Mouse (Mus musculus): Measurements from ENCODE around the gene Anapc7. TPM values are rescaled to one million over a fixed set of nuclear protein-coding genes. Genes with fewer than 3 reads are reported as not detected.

Anapc7 gene
- 10 to 100 TPM; 42.6 to 43.2 TPM for total RNA-seq (2023)

GRCm38 (mm10) chr5:122421271-122422068, at the start of gene Anapc7:
Anapc7 (plus strand) TSS chr5:122421693.

GRCm38 (mm10) chr5:122372192-122372769, 49.2 kb upstream of the Anapc7 start, which contains the start of gene Fam216a:
Fam216a (minus strand) TSS chr5:122372364.

GRCm38 (mm10) chr5:122391786-122392180, 29.7 kb upstream of the Anapc7 start, which contains the start of gene Arpc3:
Arpc3 (plus strand) TSS chr5:122391878.

Other genes with a start within 250 kb of the Anapc7 start
- gene Hvcn1, start 214.9 kb upstream of the Anapc7 start, total RNA-seq (2023) = 10 to 100 TPM; 73.6 to 74.4 TPM
- 1 to 10 TPM; 2.5 to 2.8 TPM for gene Tctn1, start 157.2 kb upstream of the Anapc7 start, total RNA-seq (2023)
- gene Pptc7, start 137.3 kb upstream of the Anapc7 start, total RNA-seq (2023) = 10 to 100 TPM; 35.9 to 42.7 TPM
- 1 to 10 TPM; 5.3 to 7.7 TPM for gene Rad9b, start 67.5 kb upstream of the Anapc7 start, total RNA-seq (2023)
- 10 to 100 TPM; 54.6 to 72.1 TPM for gene Vps29, start 67.3 kb upstream of the Anapc7 start, total RNA-seq (2023)
- 10 to 100 TPM; 59.8 to 72.1 TPM for gene Gpn3, start 49.8 kb upstream of the Anapc7 start, total RNA-seq (2023)
- 10 to 100 TPM in 1 of 2 experiments, 1 to 10 TPM in 1; 9.0 to 13.7 TPM for gene Fam216a, start 49.3 kb upstream of the Anapc7 start, total RNA-seq (2023)
- gene Arpc3, start 29.8 kb upstream of the Anapc7 start, total RNA-seq (2023) = 100 to 1,000 TPM; 230 to 262 TPM
- gene Atp2a2, start 80.5 kb downstream of the Anapc7 start, total RNA-seq (2023) = 10 to 100 TPM; 79.4 to 86.8 TPM
- 1 to 10 TPM; 2.9 to 4.2 TPM for gene Ift81, start 192.8 kb downstream of the Anapc7 start, total RNA-seq (2023)
- 10 to 100 TPM; 39.5 to 54.2 TPM for gene P2rx7, start 222.2 kb downstream of the Anapc7 start, total RNA-seq (2023)